ENCODE assay signal across 15 mouse cellular contexts in the genomic region with DNA sequence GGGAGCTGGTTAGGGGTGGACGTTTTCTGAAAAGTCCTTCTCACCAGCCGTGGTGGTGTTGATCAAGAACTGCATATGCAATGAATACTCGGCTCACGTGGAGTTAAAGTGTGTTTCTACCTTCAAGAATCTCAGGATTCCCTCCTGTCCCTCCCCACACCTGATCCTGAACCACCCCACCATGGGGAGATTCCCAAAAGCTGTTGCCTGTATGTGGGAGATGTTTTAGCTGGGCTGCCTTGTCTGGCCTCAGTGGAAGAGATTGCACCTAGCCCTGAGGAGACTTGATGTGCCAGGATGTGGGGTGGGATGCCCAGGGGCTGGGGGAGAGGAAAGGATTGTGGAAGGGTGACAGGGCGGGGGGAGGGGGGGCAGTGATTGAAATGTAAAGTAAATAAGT.
DNase-seq lines count a peak whose midpoint lies in the region.
"Had no signal": no experiment of that assay in that cellular context is flagged by ENCODE, and none has a peak within 500 bp of the region (broad histone marks: within the 10 kb centered on the region; RNA-seq: fewer than 3 reads in every experiment).

No protein-coding gene starts in this region.

- no peaks in the 10 kb centered on the region for H3K27me3 ChIP-seq in heart, embryonic 10.5 days (ENCODE audit: insufficient read depth, poor library complexity, severe bottlenecking)
- H3K27me3 ChIP-seq: forebrain, embryonic 13.5 days; hindbrain, embryonic 15.5 days had no signal

- H3K4me3 ChIP-seq in heart, embryonic 10.5 days = no peak overlapping the region
- H3K4me3 ChIP-seq: forebrain, embryonic 10.5 days; forebrain, embryonic 13.5 days; hindbrain, embryonic 12.5 days; hindbrain, embryonic 15.5 days had no signal

- no peaks in the 10 kb centered on the region for H3K36me3 ChIP-seq in heart, embryonic 10.5 days
- H3K36me3 ChIP-seq: forebrain, embryonic 10.5 days; hindbrain, embryonic 12.5 days; hindbrain, embryonic 15.5 days had no signal

- peaks cover 15% of the 10 kb centered on the region for H3K4me1 ChIP-seq in heart, embryonic 10.5 days
- H3K4me1 ChIP-seq: hindbrain, embryonic 15.5 days had no signal

- no peak overlapping the region for H3K27ac ChIP-seq in heart, embryonic 10.5 days
- H3K27ac ChIP-seq: forebrain, embryonic 10.5 days; forebrain, embryonic 13.5 days; hindbrain, embryonic 12.5 days; hindbrain, embryonic 15.5 days had no signal

- DNase-seq in cerebellum, adult 11-12 months = peak; percentile 56
- DNase-seq in cerebellum, adult 9-10 months = no peak
- DNase-seq in cerebellum, adult 9-11 months = peak; percentile 64
- DNase-seq in cerebellum, adult 18-20 months = no peak
- peak; percentile 64 for DNase-seq in heart, embryonic 10.5 days (ENCODE audit: low spot score)
- no peak for DNase-seq in heart, adult 18-20 months
- DNase-seq: adrenal gland, adult 8-10 months; adrenal gland, postnatal 25 days; gastrocnemius, postnatal 10 days; gastrocnemius, postnatal 36 days; kidney, adult 2 months had no signal

- no peaks in the 10 kb centered on the region for H3K9me3 ChIP-seq in heart, embryonic 10.5 days
- H3K9me3 ChIP-seq: forebrain, embryonic 10.5 days; forebrain, embryonic 13.5 days; hindbrain, embryonic 12.5 days; hindbrain, embryonic 15.5 days had no signal

- WGBS in heart, embryonic 10.5 days = 78% methylated on average over 5 of the region's 5 CpGs

Comparison
In these comparisons a context has a peak if more than half of its experiments do, and no peak if none do; other contexts are left out.
1. DNase-seq: peak in cerebellum, adult 11-12 months (single experiment), cerebellum, adult 9-11 months (single experiment) and heart, embryonic 10.5 days (single experiment); none in cerebellum, adult 9-10 months (single experiment), cerebellum, adult 18-20 months (0 of 2) and heart, adult 18-20 months (0 of 2).